Mouse (Mus musculus) hindbrain, embryonic 16.5 days (tissue): Measurements from ENCODE around the gene Slc8a2. TPM values are rescaled to one million over a fixed set of nuclear protein-coding genes. Genes with fewer than 3 reads are reported as not detected.

Experiments used
- ATAC-seq: fragments of 200-750 bp; cut with Nextera tagmentation; 2 replicates; pipeline ENCODE4 v1.8.0; 2017; ENCODE audit warnings: moderate TSS enrichment, moderate library complexity
- H3K27ac ChIP-seq: fragments of 300-500 bp; sonication (generic); 2 replicates; pipeline ENCODE4 v1.5.1; 2014; ENCODE audit warnings: low read depth, mild to moderate bottlenecking, control low read depth, low read length, moderate library complexity
- H3K27me3 ChIP-seq: fragments of 300-500 bp; sonication (generic); replicated peaks from 2 replicates; pipeline ENCODE4 v1.6.1; 2014; ENCODE audit warnings: low read length; ENCODE audit not compliant: control insufficient read depth, insufficient read depth
- H3K36me3 ChIP-seq: fragments of 300-500 bp; sonication (generic); 2 replicates; pipeline ENCODE4 v1.6.1; 2014; ENCODE audit warnings: mild to moderate bottlenecking, low read length, moderate library complexity, mixed read lengths; ENCODE audit not compliant: control insufficient read depth, insufficient read depth
- H3K4me1 ChIP-seq: fragments of 300-500 bp; sonication (generic); 2 replicates; pipeline ENCODE4 v1.6.1; 2014; ENCODE audit warnings: low read depth, low read length; ENCODE audit not compliant: control insufficient read depth, insufficient read depth
- H3K4me2 ChIP-seq: fragments of 300-500 bp; sonication (generic); 2 replicates; pipeline ENCODE4 v1.6.1; 2014; ENCODE audit warnings: mild to moderate bottlenecking, low read length, control low read depth, moderate library complexity
- H3K4me3 ChIP-seq: fragments of 300-500 bp; sonication (generic); 2 replicates; pipeline ENCODE4 v1.5.1; 2014; ENCODE audit warnings: mild to moderate bottlenecking, low read length, control low read depth, moderate library complexity
- H3K9ac ChIP-seq: fragments of 300-500 bp; sonication (generic); 2 replicates; pipeline ENCODE4 v1.6.1; 2014; ENCODE audit warnings: low read depth, mild to moderate bottlenecking, control low read depth, low read length, moderate library complexity
- H3K9me3 ChIP-seq: fragments of 300-500 bp; sonication (generic); 2 replicates; pipeline ENCODE4 v1.6.1; 2014; ENCODE audit warnings: mild to moderate bottlenecking, low read length, moderate library complexity; ENCODE audit not compliant: control insufficient read depth
- WGBS: fragments of 180-500 bp; shearing (Covaris S2); extraction: QIAGEN DNeasy Blood & Tissue Kit; methylation state at CpG from one replicate; pipeline ENCODE4 v1.1.7; 2014; 5-methylcytosine and 5-hydroxymethylcytosine counted together
- polyA plus RNA-seq: library from polyadenylated mRNA; unstranded; fragments of >200 nt; fragmentation: Nextera tagmentation; extraction: Ambion mirVana; gene quantifications from 2 replicates; pipeline ENCODE4 v1.2.1, GENCODE M21; 2015

The Slc8a2 gene
- polyA plus RNA-seq, 1 experiment from 2014 or later: 1.2 TPM

- H3K9me3 ChIP-seq: no peaks in the 10 kb centered on the region
- no peak overlapping the region for H3K27ac ChIP-seq
- peaks cover 3% of the 10 kb centered on the region for H3K36me3 ChIP-seq
- H3K9ac ChIP-seq: no peak overlapping the region
- peaks cover 47% of the 10 kb centered on the region for H3K4me1 ChIP-seq
- H3K4me2 ChIP-seq: no peak overlapping the region
- H3K4me3 ChIP-seq: no peak overlapping the region
- WGBS: 69% methylated on average over 15 of the region's 15 CpGs
- no peak for ATAC-seq
- H3K27me3 ChIP-seq: no peaks in the 10 kb centered on the region
Observed at GRCm38 (mm10) chr7:16101726-16102475, 27.7 kb upstream of the Slc8a2 start.

- Histone ChIP-seq H3K27me3 (no peaks in the 10 kb centered on the region), H3K4me2 (no peak overlapping the region), H3K27ac (no peak overlapping the region), H3K4me1 (peaks cover 44% of the 10 kb centered on the region), H3K4me3 (no peak overlapping the region), H3K36me3 (peaks cover 6% of the 10 kb centered on the region), H3K9me3 (no peaks in the 10 kb centered on the region), H3K9ac (no peak overlapping the region; the same call in 1 of the 2 replicates)
- no peak for ATAC-seq
- WGBS: 90% methylated on average over 5 of the region's 5 CpGs
Observed at GRCm38 (mm10) chr7:16102686-16103226, 26.9 kb upstream of the Slc8a2 start.

- Histone ChIP-seq H3K4me3 (no peak overlapping the region), H3K36me3 (peaks cover 12% of the 10 kb centered on the region), H3K4me1 (peaks cover 44% of the 10 kb centered on the region), H3K9ac (peak overlapping the region; percentile 20; the same call in 1 of the 2 replicates), H3K4me2 (no peak overlapping the region; the same call in 1 of the 2 replicates), H3K27me3 (no peaks in the 10 kb centered on the region), H3K9me3 (no peaks in the 10 kb centered on the region), H3K27ac (peak overlapping the region; percentile 68; the same call in 1 of the 2 replicates)
- whole genome bisulfite sequencing: 49% methylated on average over 6 of the region's 6 CpGs
- peak; percentile 45 for ATAC-seq
Observed at GRCm38 (mm10) chr7:16103760-16104159, 25.9 kb upstream of the Slc8a2 start.

- Histone ChIP-seq H3K36me3 (peaks cover 17% of the 10 kb centered on the region), H3K4me3 (no peak overlapping the region), H3K27me3 (no peaks in the 10 kb centered on the region), H3K4me1 (peaks cover 36% of the 10 kb centered on the region), H3K9ac (no peak overlapping the region), H3K27ac (no peak overlapping the region), H3K9me3 (no peaks in the 10 kb centered on the region), H3K4me2 (no peak overlapping the region)
- ATAC-seq: no peak
- WGBS: 86% methylated on average over 7 of the region's 7 CpGs
Observed at GRCm38 (mm10) chr7:16104611-16105388, 24.8 kb upstream of the Slc8a2 start.

- H3K36me3 ChIP-seq: peaks cover 37% of the 10 kb centered on the region
- no peaks in the 10 kb centered on the region for H3K9me3 ChIP-seq
- H3K27ac ChIP-seq: no peak overlapping the region
- H3K4me1 ChIP-seq: peaks cover 3% of the 10 kb centered on the region
- no peak overlapping the region for H3K4me2 ChIP-seq
- no peak overlapping the region for H3K9ac ChIP-seq
- no peak for ATAC-seq
- 90% methylated on average over 9 of the region's 9 CpGs for WGBS
- no peaks in the 10 kb centered on the region for H3K27me3 ChIP-seq
- H3K4me3 ChIP-seq: no peak overlapping the region
Observed at GRCm38 (mm10) chr7:16108886-16109542, 20.6 kb upstream of the Slc8a2 start.

- H3K27me3 ChIP-seq: no peaks in the 10 kb centered on the region
- H3K4me2 ChIP-seq: no peak overlapping the region
- no peaks in the 10 kb centered on the region for H3K4me1 ChIP-seq
- no peak overlapping the region for H3K9ac ChIP-seq
- no peak overlapping the region for H3K4me3 ChIP-seq
- no peak overlapping the region for H3K27ac ChIP-seq
- no peaks in the 10 kb centered on the region for H3K9me3 ChIP-seq
- peaks cover 42% of the 10 kb centered on the region for H3K36me3 ChIP-seq
- ATAC-seq: no peak
- WGBS: 93% methylated on average over 8 of the region's 8 CpGs
Observed at GRCm38 (mm10) chr7:16110158-16110557, 19.5 kb upstream of the Slc8a2 start.

- Histone ChIP-seq H3K27me3 (no peaks in the 10 kb centered on the region), H3K4me2 (no peak overlapping the region), H3K4me1 (no peaks in the 10 kb centered on the region), H3K9ac (no peak overlapping the region), H3K27ac (no peak overlapping the region), H3K36me3 (peaks cover 53% of the 10 kb centered on the region), H3K4me3 (no peak overlapping the region), H3K9me3 (no peaks in the 10 kb centered on the region)
- WGBS: 93% methylated on average over 7 of the region's 7 CpGs
- no peak for ATAC-seq
Observed at GRCm38 (mm10) chr7:16111284-16112090, 18.1 kb upstream of the Slc8a2 start.

GRCm38 (mm10) chr7:16116418-16116817 is 13.2 kb upstream of the Slc8a2 start:
- no peak overlapping the region for H3K27ac ChIP-seq
- H3K9me3 ChIP-seq: no peaks in the 10 kb centered on the region
- no peak overlapping the region for H3K9ac ChIP-seq
- H3K27me3 ChIP-seq: no peaks in the 10 kb centered on the region
- WGBS: 96% methylated on average over 7 of the region's 7 CpGs
- H3K36me3 ChIP-seq: peaks cover 37% of the 10 kb centered on the region
- no peak for ATAC-seq
- H3K4me2 ChIP-seq: no peak overlapping the region
- H3K4me3 ChIP-seq: no peak overlapping the region
- peaks cover 10% of the 10 kb centered on the region for H3K4me1 ChIP-seq
